Mouse (Mus musculus): ENCODE measurements around the gene Fbxl15. TPM values are rescaled to one million over a fixed set of nuclear protein-coding genes. Genes with fewer than 3 reads are reported as not detected.

Gene Fbxl15
- total RNA-seq, 2 experiments from 2014 or later = 2.4 to 2.8 TPM

- DNase-seq = no peak
Observed at GRCm38 (mm10) chr19:46320076-46320785, 7.8 kb upstream of the Fbxl15 start.

DNA sequence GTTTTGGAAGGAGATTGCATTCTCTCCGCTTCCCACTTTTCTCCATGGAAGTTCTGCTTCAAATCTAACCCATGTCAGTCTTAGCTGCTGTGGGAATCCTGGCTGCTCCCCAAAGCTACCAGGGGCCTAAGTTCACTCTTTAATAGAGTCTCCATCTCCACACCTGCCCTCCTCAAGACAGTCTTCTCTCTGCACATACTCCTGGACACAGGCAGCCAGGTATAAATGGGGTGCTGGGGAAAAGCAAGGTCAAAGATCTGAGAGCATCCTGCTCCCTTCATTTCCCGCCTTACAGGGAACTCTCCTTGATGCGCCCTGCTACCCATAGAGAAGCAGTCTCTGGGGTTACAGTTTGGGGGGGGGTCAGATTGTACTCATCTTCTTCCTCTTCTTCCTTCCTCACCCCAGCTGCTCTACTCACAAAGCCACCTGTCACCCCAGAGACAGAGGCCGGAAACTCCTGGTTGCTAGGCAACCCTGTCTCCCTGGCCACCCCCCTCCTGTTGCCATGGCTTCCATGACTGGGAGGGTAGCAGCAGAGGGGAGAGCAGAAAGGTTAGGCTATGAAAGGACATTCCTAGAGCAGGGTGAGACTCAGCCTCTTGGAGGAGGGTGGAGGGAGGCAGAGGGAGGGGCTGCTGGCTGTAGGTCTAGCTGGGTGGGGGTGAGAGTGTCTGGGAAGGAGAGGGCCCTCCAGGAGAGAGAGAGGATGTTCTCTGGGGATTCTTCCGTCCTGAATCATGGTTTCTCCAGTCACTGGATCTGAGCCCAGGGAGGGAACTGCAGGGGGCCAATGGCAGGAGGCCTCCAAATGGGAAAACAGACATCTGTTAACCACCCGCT is 6.7 kb upstream of the Fbxl15 start:
- peak; percentile 8 for DNase-seq
- intact Hi-C loops (cut with DNase I; ENCODE audit: low total_unique reads) = no loop called here

More at GRCm38 (mm10) chr19:46320076-46320785, 7.8 kb upstream of the Fbxl15 start:
- intact Hi-C loops (cut with DNase I; ENCODE audit: low total_unique reads) = no loop called here

DNA sequence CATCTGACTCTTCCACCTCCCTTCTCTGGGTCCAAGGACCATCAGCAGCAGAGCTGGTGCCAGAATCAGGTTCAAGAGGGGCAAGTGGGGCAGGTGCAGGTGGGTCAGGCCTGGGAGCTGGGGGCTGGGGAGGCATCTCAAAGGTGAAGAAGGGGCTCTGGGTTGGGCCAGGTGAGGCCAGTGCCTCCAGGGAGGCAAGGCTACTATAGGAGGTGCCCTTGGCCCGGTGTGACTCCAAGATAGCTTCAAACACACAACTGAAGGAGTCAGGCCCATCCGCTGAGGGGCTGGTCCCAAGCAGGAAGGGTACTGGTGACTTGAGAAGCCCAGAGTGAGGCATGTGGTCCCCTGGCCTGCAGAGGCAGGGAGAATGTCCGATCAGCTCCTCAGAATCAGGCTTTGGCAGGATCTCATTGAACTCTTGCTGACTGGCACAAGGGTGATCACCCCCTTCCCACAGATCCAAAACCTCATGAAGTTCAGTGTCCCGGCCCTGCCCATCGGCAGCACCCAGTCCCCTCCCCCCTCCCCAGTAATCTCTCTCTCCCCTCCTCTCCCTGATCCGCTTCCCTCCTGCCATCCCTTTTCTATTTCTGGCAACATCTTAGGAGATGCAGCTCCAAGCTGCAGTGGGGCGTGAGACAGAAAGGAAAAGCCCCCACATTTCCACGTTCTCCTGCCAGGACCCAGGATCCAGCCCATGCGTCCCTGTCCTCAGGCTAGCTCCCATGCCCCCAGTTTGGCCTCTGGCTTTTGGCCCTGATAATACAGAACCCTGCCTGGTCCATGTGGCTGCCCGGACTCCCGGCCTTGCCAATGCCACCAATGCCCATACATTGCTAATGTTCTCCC is 5.6 kb upstream of the Fbxl15 start:
- intact Hi-C loops (cut with DNase I; ENCODE audit: low total_unique reads) = no loop called here
- DNase-seq = peak; percentile 2

GRCm38 (mm10) chr19:46322996-46323572 is 4.9 kb upstream of the Fbxl15 start:
- DNase-seq = no peak
- intact Hi-C loops (cut with DNase I; ENCODE audit: low total_unique reads) = no loop called here

DNA sequence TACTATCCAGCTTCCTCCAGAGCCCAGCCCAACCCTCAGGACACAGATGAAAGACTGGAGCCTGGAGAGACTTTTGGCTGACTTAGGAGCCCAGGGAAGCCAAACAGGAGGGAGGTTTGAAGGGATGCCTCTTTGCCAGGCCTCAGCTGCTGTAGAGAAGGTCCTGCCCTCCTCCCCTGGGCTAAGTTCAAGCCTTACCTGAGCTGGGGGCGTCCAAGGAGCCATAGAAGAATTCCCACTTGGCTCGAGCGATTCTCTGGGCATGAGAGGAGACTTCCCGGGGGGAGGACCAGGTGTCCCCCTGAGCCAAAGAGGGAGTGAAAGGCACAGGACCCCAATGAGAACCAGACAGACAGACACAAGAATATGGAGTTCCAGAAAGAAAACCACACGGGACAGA is 4.3 kb upstream of the Fbxl15 start:
- peak; percentile 1 for DNase-seq

DNA sequence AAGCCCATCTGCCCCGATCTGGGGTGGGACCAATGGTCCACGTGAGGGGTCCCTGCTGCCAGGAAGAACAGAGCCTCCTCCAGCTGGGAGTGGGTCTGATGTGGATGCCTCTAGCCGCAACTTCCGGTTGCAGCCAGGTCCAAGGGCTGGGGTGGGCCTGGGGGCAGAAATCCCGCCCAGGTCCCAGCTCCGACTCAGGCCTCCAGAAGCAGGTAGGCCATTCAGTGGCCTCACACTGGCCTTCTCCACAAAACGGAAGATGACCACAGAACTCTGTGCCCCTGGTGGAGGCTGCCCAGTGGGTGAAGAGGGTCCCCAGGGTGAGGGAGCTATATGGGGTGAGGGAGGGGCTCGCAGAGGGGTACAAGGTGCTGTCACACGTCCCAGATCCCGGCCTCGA is 3.6 kb upstream of the Fbxl15 start:
- intact Hi-C loops (cut with DNase I; ENCODE audit: low total_unique reads) = no loop called here
- DNase-seq = peak; percentile 3

More for the DNA sequence above, 4.3 kb upstream of the Fbxl15 start:
- intact Hi-C loops (cut with DNase I; ENCODE audit: low total_unique reads) = no loop called here

DNA sequence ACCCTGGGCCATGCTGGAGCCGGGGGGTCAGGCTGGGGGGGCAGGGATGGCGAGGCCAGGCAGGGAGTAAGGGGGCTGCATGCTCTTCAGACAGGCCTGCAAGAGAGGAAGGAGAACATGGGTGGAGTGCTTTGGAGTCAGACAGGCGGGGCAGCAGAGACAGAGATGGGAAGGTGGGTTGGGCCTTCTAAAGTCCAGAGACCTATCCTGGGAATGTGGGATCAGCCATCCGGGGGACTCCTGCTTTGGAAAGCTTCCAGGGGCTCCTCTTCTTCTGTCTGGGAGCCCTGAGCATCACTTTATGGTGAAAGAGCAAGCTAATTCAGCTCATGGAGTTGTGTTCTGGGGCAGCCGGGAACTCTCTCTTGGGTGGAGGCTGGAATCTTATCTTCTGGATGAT is 3.1 kb upstream of the Fbxl15 start:
- no peak for DNase-seq
- intact Hi-C loops (cut with DNase I; ENCODE audit: low total_unique reads) = no loop called here

GRCm38 (mm10) chr19:46326019-46326755 is 1.8 kb upstream of the Fbxl15 start:
- DNase-seq = no peak
- intact Hi-C loops (cut with DNase I; ENCODE audit: low total_unique reads) = no loop called here

DNA sequence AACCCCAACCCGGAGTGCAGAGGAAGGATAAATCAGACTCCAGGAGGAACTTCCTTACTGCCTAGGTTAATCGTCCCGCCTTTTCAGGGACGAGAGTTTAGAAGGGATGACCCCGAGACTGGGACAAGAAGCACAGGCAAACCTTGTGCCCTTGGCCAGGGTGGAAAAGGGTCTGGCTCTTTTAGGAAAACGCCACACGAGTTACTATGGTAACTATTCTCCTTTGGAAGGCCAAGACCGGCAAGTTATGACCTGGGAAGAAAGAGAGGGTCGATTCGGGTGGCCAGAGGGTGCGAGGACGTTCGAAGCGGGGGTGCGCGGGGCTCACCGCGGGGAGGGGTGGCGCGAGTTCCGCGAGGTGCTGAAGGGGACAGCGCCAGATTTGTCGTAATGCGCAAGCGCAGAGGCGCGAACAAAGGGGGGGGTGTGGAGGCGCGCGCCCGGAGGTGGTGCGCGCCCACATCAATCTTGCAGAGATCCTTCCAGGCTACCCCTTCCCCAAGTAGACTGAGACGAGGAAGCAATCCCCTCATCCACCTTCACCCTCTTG is 1.2 kb upstream of the Fbxl15 start, which contains the start of gene Psd:
Gene Psd, minus strand, starts transcription at position 401 of the 550 bp plus-strand sequence.
- intact Hi-C loops (cut with DNase I; ENCODE audit: low total_unique reads) = no loop called here

DNA sequence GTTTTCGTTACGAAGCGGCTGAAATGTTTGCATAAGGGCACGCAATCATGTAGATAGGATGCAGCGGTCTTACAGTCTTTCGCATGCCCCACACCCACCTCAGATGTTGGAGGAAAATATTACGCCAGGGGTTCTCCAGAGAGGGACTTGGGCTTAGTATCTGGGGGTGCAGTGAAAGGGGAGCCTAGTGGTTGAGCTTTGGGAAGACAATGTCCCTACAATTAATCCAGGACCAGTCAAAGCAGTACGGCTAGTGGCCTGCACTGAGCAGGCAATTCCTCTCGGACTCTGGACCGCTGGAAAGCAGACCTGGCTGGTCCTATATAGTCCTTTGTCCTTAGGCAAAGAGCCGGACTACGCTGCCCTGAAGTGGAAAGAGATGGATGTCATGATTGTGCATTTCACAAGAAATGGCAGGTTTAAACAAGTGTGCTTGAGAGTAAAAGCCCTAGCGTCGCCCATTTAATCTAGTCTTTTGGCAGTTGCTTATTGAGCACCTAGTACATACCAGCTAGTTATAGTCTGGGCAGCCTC is 386 bp upstream of the Fbxl15 start:
- intact Hi-C loops (cut with DNase I; ENCODE audit: low total_unique reads) = no loop called here
- DNase-seq = no peak

More for the DNA sequence above, 1.2 kb upstream of the Fbxl15 start, which contains the start of gene Psd:
- DNase-seq = peak; percentile 43

- intact Hi-C loops (cut with DNase I; ENCODE audit: low total_unique reads) = no loop called here
- DNase-seq = no peak
Observed at GRCm38 (mm10) chr19:46329031-46329641, 1.2 kb downstream of the Fbxl15 start.

GRCm38 (mm10) chr19:46329951-46330350 is 2.0 kb downstream of the Fbxl15 start:
- intact Hi-C loops (cut with DNase I; ENCODE audit: low total_unique reads) = loop anchor here (10.0 kb wide), 1 partner anchor 115 kb away; no protein-coding TSS in a partner anchor
- DNase-seq = peak; percentile 85

GRCm38 (mm10) chr19:46330696-46331095 is 2.7 kb downstream of the Fbxl15 start:
- intact Hi-C loops (cut with DNase I; ENCODE audit: low total_unique reads) = loop anchor here (10.0 kb wide), 1 partner anchor 114 kb away; no protein-coding TSS in a partner anchor
- no peak for DNase-seq

GRCm38 (mm10) chr19:46331326-46331725 is 3.3 kb downstream of the Fbxl15 start:
- DNase-seq = no peak
- intact Hi-C loops (cut with DNase I; ENCODE audit: low total_unique reads) = loop anchor here (10.0 kb wide), 1 partner anchor 113 kb away; no protein-coding TSS in a partner anchor

DNA sequence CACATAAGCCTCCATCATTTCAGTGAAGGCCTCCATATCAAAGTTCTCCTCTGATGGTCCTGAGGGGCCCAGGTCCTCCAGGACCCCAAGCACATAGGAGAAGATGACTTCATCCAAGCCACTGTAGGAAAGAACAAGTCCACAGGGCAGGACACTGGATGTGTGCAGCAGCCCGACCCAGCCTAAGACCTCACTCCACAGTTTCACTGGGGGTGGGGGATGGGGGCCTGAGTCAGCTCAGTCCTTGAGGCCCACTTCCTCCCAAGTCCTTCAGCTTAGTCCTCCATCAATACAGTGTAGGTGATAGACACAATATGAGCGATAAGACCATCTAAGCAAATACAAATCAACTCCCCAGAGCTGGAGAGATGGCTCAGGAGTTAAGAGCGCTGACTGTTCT is 4.0 kb downstream of the Fbxl15 start:
- intact Hi-C loops (cut with DNase I; ENCODE audit: low total_unique reads) = loop anchor here (10.0 kb wide), 1 partner anchor 113 kb away; no protein-coding TSS in a partner anchor
- no peak for DNase-seq

DNA sequence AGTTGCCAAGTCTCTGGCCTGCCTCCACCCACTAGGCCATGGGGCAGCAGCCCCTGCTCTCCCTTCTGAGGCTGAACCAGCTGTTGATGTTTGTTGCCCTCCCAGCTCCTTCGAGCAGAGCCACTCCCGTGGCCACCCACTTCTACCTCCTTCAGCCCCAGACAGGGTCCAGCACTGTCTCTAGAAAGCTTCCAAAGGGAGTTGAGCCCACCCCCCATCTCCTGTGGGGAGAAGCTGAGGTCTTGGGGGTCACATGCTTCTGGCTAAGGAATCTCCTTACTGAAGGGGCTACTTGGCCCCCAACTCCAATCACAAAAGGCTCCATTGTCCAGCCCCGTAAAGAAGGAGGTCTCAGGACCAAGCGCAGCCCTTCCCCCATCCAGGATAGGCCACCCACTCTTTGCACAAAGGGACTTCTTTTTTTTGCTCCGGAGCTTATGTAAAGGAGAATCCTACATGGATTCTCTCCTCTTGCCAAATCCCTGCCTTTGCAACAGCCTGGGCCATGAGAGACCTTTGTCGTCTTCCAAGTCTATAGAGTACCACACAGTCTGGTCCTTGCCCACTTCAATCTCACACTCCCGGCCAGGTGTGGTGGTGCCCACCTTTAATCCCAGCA is 4.8 kb downstream of the Fbxl15 start:
- DNase-seq = no peak
- intact Hi-C loops (cut with DNase I; ENCODE audit: low total_unique reads) = loop anchor here (10.0 kb wide), 1 partner anchor 112 kb away; no protein-coding TSS in a partner anchor

DNA sequence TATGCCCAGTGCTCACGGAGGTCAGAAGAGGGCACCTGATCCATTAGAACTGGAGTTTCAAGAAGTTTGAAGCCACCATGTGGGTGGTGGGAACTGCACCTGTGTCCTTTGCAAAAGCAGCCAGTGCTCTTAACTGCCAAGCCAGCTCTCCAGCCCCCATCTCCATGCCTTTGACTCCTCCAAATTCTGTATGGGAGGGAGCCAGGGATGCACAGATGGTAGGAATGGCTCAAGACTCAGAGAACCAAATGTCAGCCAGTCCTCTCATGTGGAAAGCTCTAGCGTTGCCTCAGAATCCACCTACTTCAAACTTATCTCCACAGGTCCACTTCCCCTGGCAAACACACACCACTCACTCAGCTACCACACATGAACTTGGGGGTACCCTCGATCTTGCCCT is 5.9 kb downstream of the Fbxl15 start:
- DNase-seq = no peak
- intact Hi-C loops (cut with DNase I; ENCODE audit: low total_unique reads) = loop anchor here (10.0 kb wide), 1 partner anchor 111 kb away; no protein-coding TSS in a partner anchor
